In the genomic region with DNA sequence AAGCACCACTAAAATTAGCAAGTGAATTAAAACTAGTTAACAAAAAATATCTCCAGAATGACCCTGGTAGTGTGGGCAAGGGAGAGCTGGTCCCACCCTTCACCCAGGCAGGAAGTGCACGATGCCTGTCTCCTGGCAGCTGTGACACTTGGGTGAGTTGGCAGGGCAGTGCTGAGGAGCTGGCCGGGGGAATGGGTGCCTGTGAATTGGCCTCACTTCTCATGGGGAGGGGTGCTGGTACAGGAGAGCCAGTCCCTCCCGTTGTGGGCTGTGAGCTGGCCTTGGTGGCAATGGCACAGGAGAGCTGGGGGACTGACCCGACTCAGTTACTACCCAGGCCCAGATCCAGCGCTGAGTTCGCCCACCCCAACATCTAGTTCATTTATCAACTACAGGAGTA, we compare ENCODE assay signal across 14 mouse cellular contexts. TPM values are rescaled to one million over a fixed set of nuclear protein-coding genes. Genes with fewer than 3 reads are reported as not detected.
DNase-seq lines count a peak whose midpoint lies in the region; ATAC-seq and TF ChIP-seq lines count a peak whose summit lies in the region.
"Had no signal": no experiment of that assay in that cellular context is flagged by ENCODE, and none has a peak within 500 bp of the region (broad histone marks: within the 10 kb centered on the region; RNA-seq: fewer than 3 reads in every experiment).

No protein-coding gene starts in this region.

- peaks cover 2% of the 10 kb centered on the region; the same call in 1 of the 2 replicates for H3K36me3 ChIP-seq in forebrain, embryonic 11.5 days (ENCODE audit: control insufficient read depth, insufficient read depth, low read length)
- peaks cover 65% of the 10 kb centered on the region for H3K36me3 ChIP-seq in liver, embryonic 12.5 days

- no peaks in the 10 kb centered on the region for H3K27me3 ChIP-seq in forebrain, embryonic 11.5 days (ENCODE audit: control insufficient read depth, insufficient read depth, low read length)
- H3K27me3 ChIP-seq in liver, embryonic 12.5 days (replicated peaks) = no peaks in the 10 kb centered on the region
- H3K27me3 ChIP-seq: forebrain, embryonic 15.5 days; hindbrain, embryonic 12.5 days; limb, embryonic 13.5 days; midbrain, embryonic 13.5 days had no signal

- H3K9me3 ChIP-seq in forebrain, embryonic 11.5 days (ENCODE audit: control insufficient read depth, low read length) = no peaks in the 10 kb centered on the region
- H3K9me3 ChIP-seq in liver, embryonic 12.5 days (replicated peaks) = no peaks in the 10 kb centered on the region
- H3K9me3 ChIP-seq: forebrain, embryonic 15.5 days; hindbrain, embryonic 12.5 days; limb, embryonic 13.5 days; midbrain, embryonic 13.5 days had no signal

- intact Hi-C loops in left cerebral cortex, postnatal 4 days (cut with DNase I) = no loop called here
- intact Hi-C loops in gastrocnemius, adult 2 months (cut with DNase I) = loop anchor here (5.0 to 10.0 kb wide), 2 partner anchors 53 to 69 kb away; no protein-coding TSS in a partner anchor

- H3K4me2 ChIP-seq in forebrain, embryonic 11.5 days (ENCODE audit: low read depth, low read length, severe bottlenecking) = no peak overlapping the region
- H3K4me2 ChIP-seq in liver, embryonic 12.5 days = no peak overlapping the region
- H3K4me2 ChIP-seq: forebrain, embryonic 15.5 days; hindbrain, embryonic 12.5 days; limb, embryonic 13.5 days; lung, embryonic 14.5 days; midbrain, embryonic 13.5 days had no signal

- ATAC-seq in forebrain, embryonic 11.5 days (replicated peaks; ENCODE audit: low FRiP score) = no peak
- ATAC-seq in liver, embryonic 12.5 days = no peak
- ATAC-seq: forebrain, embryonic 15.5 days; midbrain, embryonic 13.5 days had no signal

- peak; percentile 22 to 27 for DNase-seq in cerebellum, postnatal 14 days
- DNase-seq in cerebellum, adult 11 months = no peak
- DNase-seq in left cerebral cortex, postnatal 4 days = peak; percentile 6
- no peak for DNase-seq in left cerebral cortex, adult 8-10 months (ENCODE audit: low spot score in 2 of 2)
- peak; percentile 40 for DNase-seq in A20 (ENCODE audit: low read depth, low spot score)
- DNase-seq in gastrocnemius, adult 2 months = peak; percentile 73
- DNase-seq in forebrain, embryonic 11.5 days (ENCODE audit: low spot score) = no peak
- DNase-seq: kidney, adult 8-10 months; lung, embryonic 14.5 days had no signal

- no peaks in the 10 kb centered on the region for H3K4me1 ChIP-seq in forebrain, embryonic 11.5 days (replicated peaks; ENCODE audit: control insufficient read depth, insufficient read depth, low read length)
- H3K4me1 ChIP-seq in liver, embryonic 12.5 days = peaks cover 37% of the 10 kb centered on the region
- H3K4me1 ChIP-seq: forebrain, embryonic 15.5 days; hindbrain, embryonic 12.5 days; limb, embryonic 13.5 days; midbrain, embryonic 13.5 days had no signal

- peak overlapping the region; percentile 81 for H3K27ac ChIP-seq in gastrocnemius, adult 2 months
- H3K27ac ChIP-seq in forebrain, embryonic 11.5 days (ENCODE audit: low read depth, low read length) = no peak overlapping the region
- no peak overlapping the region for H3K27ac ChIP-seq in liver, embryonic 12.5 days
- H3K27ac ChIP-seq: forebrain, embryonic 15.5 days; hindbrain, embryonic 12.5 days; limb, embryonic 13.5 days; midbrain, embryonic 13.5 days had no signal

- 91% methylated on average over 6 of the region's 6 CpGs for WGBS in forebrain, embryonic 11.5 days
- 88% methylated on average over 6 of the region's 6 CpGs for WGBS in liver, embryonic 12.5 days (ENCODE audit: insufficient replicate concordance)

- TF ChIP-seq CTCF in gastrocnemius, adult 2 months (IDR thresholded peaks at IDR 0.05) = no peak

- no peak overlapping the region for H3K9ac ChIP-seq in forebrain, embryonic 11.5 days (ENCODE audit: low read length)
- H3K9ac ChIP-seq in liver, embryonic 12.5 days = no peak overlapping the region
- H3K9ac ChIP-seq: forebrain, embryonic 15.5 days; hindbrain, embryonic 12.5 days; limb, embryonic 13.5 days; lung, embryonic 14.5 days; midbrain, embryonic 13.5 days had no signal

- peak overlapping the region; percentile 1; the same call in 1 of the 2 replicates for H3K4me3 ChIP-seq in gastrocnemius, adult 2 months
- no peak overlapping the region for H3K4me3 ChIP-seq in forebrain, embryonic 11.5 days (ENCODE audit: low read depth, low read length)
- no peak overlapping the region for H3K4me3 ChIP-seq in liver, embryonic 12.5 days
- H3K4me3 ChIP-seq: forebrain, embryonic 15.5 days; hindbrain, embryonic 12.5 days; limb, embryonic 13.5 days; midbrain, embryonic 13.5 days had no signal

RNA-seq across cellular contexts. Expression of a gene that starts 16.4 kb away (rescaled TPM):
- 10 to 100 TPM; 80.7 to 86.4 TPM for total RNA-seq in left cerebral cortex, postnatal 4 days (2021)
- 10 to 100 TPM; 85.2 to 87.7 (median 87.5) TPM for total RNA-seq in left cerebral cortex, adult 8-10 months (2022)
- 10 to 100 TPM; 39.6 to 81.2 TPM for total RNA-seq in gastrocnemius, adult 2 months (2021)
- 50.1 and 51.8 TPM in 2 replicates for polyA plus RNA-seq in forebrain, embryonic 11.5 days (2014; fragmentation: Nextera tagmentation; extraction: Ambion mirVana)
- 31.6 and 33.4 TPM in 2 replicates for polyA plus RNA-seq in liver, embryonic 12.5 days (2016; fragmentation: Nextera tagmentation; extraction: Ambion mirVana)

Comparison
In these comparisons a context has a peak if more than half of its experiments do, and no peak if none do; other contexts are left out.
1. DNase-seq: peak in cerebellum, postnatal 14 days (2 of 2), left cerebral cortex, postnatal 4 days (single experiment), A20 (single experiment) and gastrocnemius, adult 2 months (single experiment); none in cerebellum, adult 11 months (single experiment), left cerebral cortex, adult 8-10 months (0 of 2) and forebrain, embryonic 11.5 days (single experiment).